Mouse (Mus musculus): ENCODE results near the gene Pcare. TPM values are rescaled to one million over a fixed set of nuclear protein-coding genes. Genes with fewer than 3 reads are reported as not detected.

The Pcare gene
- not detected for polyA plus RNA-seq (2014; fragmentation: Illumina TruSeq; extraction: RNeasy Lipid Tissue Mini Kit (QIAGEN cat#74804))

GRCm38 (mm10) chr17:71752831-71753230 is at the start of gene Pcare:
Gene Pcare (minus strand): TSS chr17:71752894.

GRCm38 (mm10) chr17:71768173-71768572 is 15.5 kb upstream of the Pcare start, which contains the start of gene Clip4:
Gene Clip4 (plus strand): TSS chr17:71768473.

Other genes with a start within 250 kb of the Pcare start
- 35.4 TPM for gene Ndc80, start 226.0 kb downstream of the Pcare start, polyA plus RNA-seq (2014; fragmentation: Illumina TruSeq; extraction: RNeasy Lipid Tissue Mini Kit (QIAGEN cat#74804))
- 2.3 TPM for gene Spdya, start 200.8 kb downstream of the Pcare start, polyA plus RNA-seq (2014; fragmentation: Illumina TruSeq; extraction: RNeasy Lipid Tissue Mini Kit (QIAGEN cat#74804))
- 175 TPM for gene Wdr43, start 137.0 kb downstream of the Pcare start, polyA plus RNA-seq (2014; fragmentation: Illumina TruSeq; extraction: RNeasy Lipid Tissue Mini Kit (QIAGEN cat#74804))
- gene Togaram2, start 79.6 kb downstream of the Pcare start, polyA plus RNA-seq (2014; fragmentation: Illumina TruSeq; extraction: RNeasy Lipid Tissue Mini Kit (QIAGEN cat#74804)): 0.14 TPM
- gene Clip4, start 15.6 kb upstream of the Pcare start, polyA plus RNA-seq (2014; fragmentation: Illumina TruSeq; extraction: RNeasy Lipid Tissue Mini Kit (QIAGEN cat#74804)): 47.2 TPM

All from ovary, adult 10 weeks (tissue).